Mouse (Mus musculus) cerebellum, adult 9-11 months (tissue): ENCODE data around the gene Dirc2.

Source experiments
- DNase-seq: peaks from one replicate; pipeline ENCODE4 v3.0.0; 2022

The Dirc2 gene

GRCm38 (mm10) chr16:35738096-35738767 lies 30.9 kb downstream of the Dirc2 start:
- no peak for DNase-seq

- peak; percentile 40 for DNase-seq
Observed at GRCm38 (mm10) chr16:35734038-35734437, 35.1 kb downstream of the Dirc2 start.

DNA sequence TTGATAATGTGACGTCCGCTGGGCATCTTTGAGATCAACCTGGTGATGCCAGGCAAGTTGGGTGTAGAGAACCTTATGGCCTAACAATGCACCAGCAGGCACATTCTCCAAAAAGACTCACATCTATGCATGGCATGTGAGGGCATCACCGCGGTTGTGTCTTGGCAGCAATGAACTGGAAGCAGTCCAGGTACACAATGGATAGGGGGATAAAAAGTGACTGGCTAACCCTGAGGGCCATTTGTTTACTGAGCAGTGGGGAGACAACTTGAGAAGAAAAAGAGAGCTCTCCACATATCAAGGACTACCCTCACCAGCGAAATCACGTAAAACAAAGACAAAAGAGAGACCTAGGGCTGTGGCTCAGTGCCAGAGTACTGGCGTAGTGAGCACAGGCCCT lies 37.1 kb downstream of the Dirc2 start:
- peak; percentile 20 for DNase-seq

DNA sequence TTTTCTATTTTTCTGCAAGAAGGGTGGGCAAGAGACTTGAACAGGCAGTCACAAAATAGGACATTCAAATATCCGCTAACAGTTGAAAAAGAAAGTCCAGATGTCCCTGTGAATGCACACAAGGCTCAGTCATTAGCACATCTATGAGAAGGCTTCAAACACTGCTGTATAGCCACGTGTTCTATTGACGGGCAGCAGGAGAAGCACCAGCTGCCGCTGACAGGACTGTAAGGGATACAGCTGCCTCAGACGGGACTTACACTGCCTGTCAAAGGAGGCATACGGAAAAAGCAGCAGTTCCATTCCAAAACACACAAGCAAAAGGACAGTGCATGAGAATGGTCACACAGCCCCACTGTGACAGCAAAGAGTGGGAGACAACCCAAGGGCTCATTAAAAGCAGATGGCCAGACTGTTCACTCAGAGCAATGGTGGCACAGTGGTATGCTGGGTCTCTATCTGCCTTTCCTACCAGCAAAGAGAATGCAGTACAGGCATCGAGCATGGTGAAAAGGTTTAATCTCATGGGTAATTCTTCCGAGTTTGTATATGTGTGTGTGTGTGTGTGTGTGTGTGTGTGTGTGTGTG lies 39.9 kb downstream of the Dirc2 start:
- DNase-seq: no peak

DNA sequence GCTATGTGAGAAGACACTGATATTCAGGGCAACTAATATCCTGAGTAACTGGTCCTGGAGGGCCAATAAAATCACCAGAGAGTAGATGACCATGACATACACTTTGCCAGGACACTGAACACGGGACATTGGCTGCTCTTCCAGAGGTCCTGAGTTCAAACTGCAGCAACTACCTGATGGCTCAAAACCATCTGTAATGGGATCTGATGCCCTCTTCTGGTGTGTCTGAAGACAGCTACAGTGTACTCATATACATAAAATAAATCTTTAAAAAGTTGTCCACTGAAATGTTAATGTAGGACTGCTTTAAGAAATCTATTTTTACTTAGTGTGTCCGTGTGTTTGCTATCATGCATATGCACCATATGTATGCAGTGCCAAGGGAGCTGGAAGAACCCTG lies 42.6 kb downstream of the Dirc2 start:
- no peak for DNase-seq

- DNase-seq: no peak
Observed at GRCm38 (mm10) chr16:35724561-35724960, 44.6 kb downstream of the Dirc2 start.

- DNase-seq: no peak
Observed at GRCm38 (mm10) chr16:35717761-35718160, 51.4 kb downstream of the Dirc2 start.

GRCm38 (mm10) chr16:35716257-35716656 lies 52.9 kb downstream of the Dirc2 start:
- no peak for DNase-seq

GRCm38 (mm10) chr16:35715771-35716170 lies 53.4 kb downstream of the Dirc2 start:
- DNase-seq: no peak

GRCm38 (mm10) chr16:35715350-35715749 lies 53.8 kb downstream of the Dirc2 start:
- DNase-seq: no peak

DNA sequence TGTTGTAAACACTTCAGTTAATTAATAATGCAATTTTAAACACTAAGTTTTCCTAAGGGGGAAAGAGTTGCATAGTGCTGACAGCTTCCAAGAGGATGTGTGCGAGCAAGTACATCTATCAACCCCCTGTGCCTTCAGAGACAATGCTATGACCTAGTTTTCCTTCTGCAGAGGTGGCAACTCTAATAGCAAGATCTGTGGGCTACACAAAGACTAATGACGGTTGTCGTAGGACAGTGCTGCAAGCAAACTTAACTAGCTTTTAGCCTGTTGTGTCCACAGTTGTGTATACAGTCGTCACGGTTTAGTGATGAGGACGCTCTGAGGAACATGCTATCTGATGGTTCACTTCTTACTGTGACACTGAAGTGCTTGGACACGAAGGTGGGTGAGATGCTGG lies 54.5 kb downstream of the Dirc2 start:
- no peak for DNase-seq

DNA sequence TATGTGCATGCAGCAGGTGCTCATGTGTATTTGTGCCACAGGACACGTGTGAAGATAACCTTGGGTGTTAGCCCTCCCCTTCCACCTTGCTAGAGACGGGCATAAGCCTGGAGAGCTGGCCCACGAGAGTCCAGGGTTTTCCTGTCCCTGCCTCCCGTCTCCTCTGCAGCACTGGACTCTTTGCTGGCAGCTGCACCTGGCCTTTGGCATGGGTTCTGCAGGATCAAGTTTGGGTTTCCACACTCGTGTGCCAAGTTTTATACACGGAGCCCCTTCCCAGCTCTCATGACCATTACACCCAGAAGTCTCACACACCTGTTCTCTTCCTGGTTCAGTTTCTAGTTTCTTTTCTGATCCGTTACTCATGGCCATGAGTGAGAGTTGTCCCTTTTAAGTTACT lies 55.5 kb downstream of the Dirc2 start:
- DNase-seq: no peak

GRCm38 (mm10) chr16:35711004-35711403 lies 58.2 kb downstream of the Dirc2 start:
- DNase-seq: no peak

DNA sequence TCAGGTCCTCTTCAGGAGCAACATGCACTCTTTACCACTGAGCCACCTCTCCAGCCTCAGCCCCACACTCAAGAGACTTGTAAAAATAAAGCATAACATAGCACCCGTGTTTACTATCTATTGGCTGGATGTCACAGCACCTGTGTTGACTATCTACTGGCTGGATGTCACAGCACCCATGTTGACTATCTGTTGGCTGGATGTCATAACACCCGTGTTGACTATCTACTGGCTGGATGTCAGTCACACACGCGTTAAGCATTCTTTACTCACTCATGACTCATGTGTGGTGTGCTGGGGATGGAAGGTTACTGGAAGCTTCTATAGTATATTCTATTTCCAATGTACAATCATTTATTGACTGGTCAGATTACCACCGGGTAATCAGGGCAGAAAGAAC lies 62.2 kb downstream of the Dirc2 start:
- DNase-seq: no peak

GRCm38 (mm10) chr16:35704796-35705195 lies 64.4 kb downstream of the Dirc2 start:
- DNase-seq: no peak

DNA sequence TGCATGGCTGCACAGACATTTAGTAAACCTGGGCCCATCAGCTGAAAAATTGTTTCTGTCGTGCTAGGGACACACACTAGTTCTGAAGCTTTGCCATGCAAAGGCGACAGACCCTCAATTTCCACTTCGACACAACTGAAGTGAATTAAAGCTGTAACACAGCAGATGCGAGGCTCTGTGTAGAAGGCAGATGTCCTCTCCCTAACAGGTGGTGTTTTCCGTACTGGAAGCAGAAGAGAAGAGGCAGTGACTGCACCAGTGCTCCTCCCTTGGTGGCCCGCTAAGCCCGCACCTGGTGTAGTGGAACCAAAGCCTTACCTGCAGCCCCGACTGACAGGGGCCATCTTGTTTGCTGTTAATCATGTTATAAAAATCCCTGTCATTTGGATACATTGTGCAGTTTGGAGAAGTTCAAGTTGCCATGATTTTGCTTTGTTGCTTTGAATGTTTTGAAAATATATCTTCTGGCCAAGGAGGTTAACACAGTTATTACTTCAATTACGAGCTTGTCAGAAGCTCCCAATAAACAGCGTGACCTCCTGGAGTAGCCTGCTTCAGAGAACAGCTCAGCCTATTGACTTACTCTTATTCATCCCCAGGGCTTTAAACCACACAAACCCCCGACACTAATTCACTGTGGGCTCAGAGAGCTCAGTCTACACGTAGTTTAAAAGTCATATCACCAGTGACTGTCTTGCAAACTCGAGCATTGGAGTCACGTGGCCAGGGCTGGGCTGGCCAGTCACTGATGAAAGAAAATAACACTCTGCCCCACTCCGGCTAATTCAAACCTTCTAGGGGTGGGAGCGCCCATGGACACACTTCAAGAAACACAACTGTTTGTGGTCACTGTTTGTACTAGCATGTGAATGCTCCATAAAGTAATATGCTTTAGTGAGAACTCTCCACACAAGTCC lies 65.1 kb downstream of the Dirc2 start:
- DNase-seq: no peak

GRCm38 (mm10) chr16:35701823-35702222 lies 67.3 kb downstream of the Dirc2 start:
- no peak for DNase-seq

- DNase-seq: no peak
Observed at GRCm38 (mm10) chr16:35696103-35696502, 73.1 kb downstream of the Dirc2 start.

- no peak for DNase-seq
Observed at GRCm38 (mm10) chr16:35694250-35694846, 74.8 kb downstream of the Dirc2 start.

DNA sequence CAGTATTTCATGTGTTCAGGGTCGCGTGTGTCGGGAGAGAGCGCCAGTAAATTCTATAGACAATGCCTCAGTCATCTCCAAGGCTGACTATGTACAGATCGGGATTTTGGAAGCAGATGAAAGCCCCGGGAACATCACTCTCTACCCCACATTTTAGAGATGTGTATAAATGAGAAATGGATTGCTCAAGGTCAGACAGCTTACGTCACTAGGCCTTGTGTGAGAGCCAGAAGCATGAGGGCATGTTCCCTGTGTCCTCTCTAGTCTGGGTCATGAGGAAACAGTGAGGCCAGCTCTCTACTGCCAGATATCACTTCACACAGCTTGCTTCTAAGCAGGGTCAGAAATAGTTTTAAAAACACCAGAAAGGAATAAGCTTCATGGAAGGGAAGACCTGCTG lies 77.5 kb downstream of the Dirc2 start:
- no peak for DNase-seq

GRCm38 (mm10) chr16:35686491-35686890 lies 82.7 kb downstream of the Dirc2 start:
- peak; percentile 39 for DNase-seq

- DNase-seq: no peak
Observed at GRCm38 (mm10) chr16:35685027-35685426, 84.1 kb downstream of the Dirc2 start.

DNA sequence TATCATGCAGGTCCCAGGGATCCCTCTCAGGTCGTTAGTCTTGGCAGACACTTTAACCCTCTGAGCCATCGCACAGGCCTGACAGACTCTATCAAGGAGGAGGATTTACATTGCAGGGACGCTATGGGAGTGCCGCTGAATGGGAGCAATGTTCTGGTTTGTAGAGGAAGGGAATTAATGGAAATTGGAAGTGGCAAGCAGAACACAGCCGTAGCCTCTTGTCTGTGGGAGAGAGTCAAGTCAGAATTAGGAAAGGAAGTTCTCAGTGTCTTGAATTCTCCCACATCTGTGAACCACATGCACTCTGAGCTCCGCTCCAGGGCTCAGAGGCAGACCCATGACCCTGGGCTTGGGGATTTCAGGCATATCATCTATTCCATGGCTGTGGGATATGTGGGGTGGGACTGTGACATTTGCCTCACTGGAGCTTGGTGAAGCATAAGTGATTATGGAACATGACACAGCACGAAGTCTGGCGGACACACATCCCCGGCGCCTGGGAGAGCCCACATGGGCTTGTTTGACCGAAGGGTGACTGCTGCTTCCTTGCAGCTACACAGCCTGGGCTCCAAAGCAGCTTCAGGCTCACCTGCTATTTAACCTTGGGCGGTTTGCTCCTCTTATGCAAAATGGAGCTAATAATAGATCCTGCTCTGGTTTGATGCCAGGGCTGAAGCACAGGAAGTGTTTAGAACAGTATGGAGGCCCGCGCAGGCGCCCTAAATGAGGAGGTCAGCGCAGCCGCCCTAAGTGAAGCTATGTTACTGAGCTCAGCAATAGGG lies 87.6 kb downstream of the Dirc2 start:
- peak; percentile 71 for DNase-seq
